Mouse (Mus musculus) liver, embryonic 14.5 days (tissue): Measurements from ENCODE around the gene Mff. TPM values are rescaled to one million over a fixed set of nuclear protein-coding genes. Genes with fewer than 3 reads are reported as not detected.

Source experiments
- ATAC-seq: fragments of 200-750 bp; cut with Nextera tagmentation; 2 replicates; pipeline ENCODE4 v1.8.0; 2017; ENCODE audit warnings: moderate number of reproducible peaks, mild to moderate bottlenecking, moderate library complexity; ENCODE audit not compliant: insufficient read depth
- DNase-seq, 3 experiments: peaks; one replicate each; pipeline ENCODE4 v3.0.0-alpha.2; 2012 to 2013; ENCODE audit warnings: low read depth in 3 of 3, low spot score in 3 of 3
- H3K27ac ChIP-seq: fragments of 300-500 bp; sonication (generic); 2 replicates; pipeline ENCODE4 v1.5.1; 2014; ENCODE audit warnings: moderate library complexity, mild to moderate bottlenecking, control low read depth, inconsistent platforms
- H3K27me3 ChIP-seq: fragments of 300-500 bp; sonication (generic); 2 replicates; pipeline ENCODE4 v1.6.1; 2014; ENCODE audit warnings: mild to moderate bottlenecking, low read length, moderate library complexity; ENCODE audit not compliant: control insufficient read depth, insufficient read depth
- H3K36me3 ChIP-seq: fragments of 300-500 bp; sonication (generic); replicated peaks from 2 replicates; pipeline ENCODE4 v1.6.1; 2014; ENCODE audit warnings: low read depth; ENCODE audit not compliant: control insufficient read depth, insufficient read depth
- H3K4me1 ChIP-seq, 2 experiments: fragments of 200-500 bp in 1 of 2; fragments of 300-500 bp in 1 of 2; sonication (generic) in 1 of 2; replicated peaks; 2 replicates each; pipeline ENCODE4 v1.6.1; 2012 to 2014; ENCODE audit warnings: antibody characterized with exemption in 1 of 2, inconsistent platforms in 1 of 2, low read length in 1 of 2; ENCODE audit not compliant: control insufficient read depth in 2 of 2, insufficient read depth in 2 of 2
- H3K4me2 ChIP-seq: fragments of 300-500 bp; sonication (generic); 2 replicates; pipeline ENCODE4 v1.6.1; 2014; ENCODE audit warnings: low read depth, mild to moderate bottlenecking, control low read depth, moderate library complexity
- H3K4me3 ChIP-seq, 2 experiments: fragments of 200-500 bp in 1 of 2; fragments of 300-500 bp in 1 of 2; sonication (generic) in 1 of 2; 2 replicates each; pipeline ENCODE4 v1.5.1; 2012 to 2014; ENCODE audit warnings: low read depth in 2 of 2, low read length in 2 of 2, mild to moderate bottlenecking in 2 of 2, control low read depth in 1 of 2, inconsistent platforms in 1 of 2, moderate library complexity in 1 of 2; ENCODE audit not compliant: insufficient read depth in 1 of 2
- H3K9ac ChIP-seq: fragments of 300-500 bp; sonication (generic); replicated peaks from 2 replicates; pipeline ENCODE4 v1.6.1; 2014; ENCODE audit warnings: mild to moderate bottlenecking, control low read depth, moderate library complexity
- H3K9me3 ChIP-seq: fragments of 300-500 bp; sonication (generic); 2 replicates; pipeline ENCODE4 v1.6.1; 2016; ENCODE audit warnings: low read length, mixed read lengths; ENCODE audit not compliant: control insufficient read depth
- CTCF ChIP-seq: IDR thresholded peaks from 2 replicates; pipeline ENCODE4 v1.5.1; 2016; ENCODE audit warnings: antibody characterized with exemption, low read depth, control low read depth
- EP300 ChIP-seq: IDR thresholded peaks from 2 replicates; pipeline ENCODE4 v1.6.1; 2016; ENCODE audit warnings: antibody characterized with exemption, low read depth
- WGBS: fragments of 180-500 bp; shearing (Covaris S2); extraction: QIAGEN DNeasy Blood & Tissue Kit; methylation state at CpG from one replicate; pipeline ENCODE4 v1.1.7; 2014; ENCODE audit not compliant: insufficient replicate concordance; 5-methylcytosine and 5-hydroxymethylcytosine counted together
- polyA plus RNA-seq, 2 experiments: library from polyadenylated mRNA; depleted of rRNA in 1 of 2; stranded (reverse) in 1 of 2; unstranded in 1 of 2; fragments of >200 nt; fragmentation: Nextera tagmentation in 1 of 2; extraction: Ambion mirVana in 1 of 2; gene quantifications; 2 replicates each; pipeline versions ENCODE4 v1.2.1 to v1.2.3; 2012 to 2014

The Mff gene
- polyA plus RNA-seq (2012; rRNA removed) (47.9 and 82.1 TPM in 2 replicates), polyA plus RNA-seq (2014; fragmentation: Nextera tagmentation; extraction: Ambion mirVana) (193 and 197 TPM in 2 replicates)

- peak within 1 kb of the TSS; percentile 92 for H3K9ac ChIP-seq
- H3K36me3 ChIP-seq = peaks cover 19% of the 10 kb centered on the region
- peaks cover 13 to 19% of the 10 kb centered on the region in 2 experiments for H3K4me1 ChIP-seq
- H3K27me3 ChIP-seq = no peaks in the 10 kb centered on the region; the same call in 1 of the 2 replicates
- 7% methylated on average over 38 of the region's 38 CpGs for WGBS
- peak within 1 kb of the TSS; percentile 88 for H3K4me2 ChIP-seq
- TF ChIP-seq EP300 = peak; percentile 47; the same call in 1 of the 2 replicates
- no peak for TF ChIP-seq CTCF
- ATAC-seq (peak; percentile 97), DNase-seq (peak; percentile 91 to 93 (median 92))
- peak within 1 kb of the TSS; percentile 78 to 91 for H3K4me3 ChIP-seq
- peak within 1 kb of the TSS; percentile 87 for H3K27ac ChIP-seq
- no peaks in the 10 kb centered on the region for H3K9me3 ChIP-seq
Measured at GRCm38 (mm10) chr1:82724339-82725025, at the start of gene Mff. Gene Mff, plus strand, starts transcription at chr1:82724890.

- no peak overlapping the region for H3K9ac ChIP-seq
- ATAC-seq = peak; percentile 68; the same call in 1 of the 2 replicates
- TF ChIP-seq CTCF = no peak
- TF ChIP-seq EP300 = peak; percentile 41; the same call in 1 of the 2 replicates
- peaks cover 0 to 8% of the 10 kb centered on the region in 2 experiments; a peak in 2 of 4 replicates for H3K4me1 ChIP-seq
- no peaks in the 10 kb centered on the region for H3K36me3 ChIP-seq
- no peaks in the 10 kb centered on the region for H3K9me3 ChIP-seq
- no peak overlapping the region for H3K27ac ChIP-seq
- no peak overlapping the region for H3K4me3 ChIP-seq
- no peak overlapping the region for H3K4me2 ChIP-seq
- 23% methylated on average over 5 of the region's 5 CpGs for WGBS
- DNase-seq = peak in 1 of 3 experiments; percentile 9
- H3K27me3 ChIP-seq = no peaks in the 10 kb centered on the region
Measured at GRCm38 (mm10) chr1:82686328-82686727, 38.4 kb upstream of the Mff start.

GRCm38 (mm10) chr1:82686866-82687265 lies 37.8 kb upstream of the Mff start:
- Histone ChIP-seq H3K27me3 (no peaks in the 10 kb centered on the region), H3K4me1 (peaks cover 0 to 8% of the 10 kb centered on the region in 2 experiments; a peak in 2 of 4 replicates), H3K4me2 (no peak overlapping the region), H3K36me3 (no peaks in the 10 kb centered on the region), H3K4me3 (no peak overlapping the region), H3K9ac (no peak overlapping the region), H3K27ac (no peak overlapping the region), H3K9me3 (no peaks in the 10 kb centered on the region)
- 41% methylated on average over 2 of the region's 2 CpGs for WGBS
- TF ChIP-seq CTCF = no peak
- TF ChIP-seq EP300 = no peak
- ATAC-seq (peak; percentile 74; the same call in 1 of the 2 replicates), DNase-seq (no peak)

GRCm38 (mm10) chr1:82687931-82688330 lies 36.8 kb upstream of the Mff start:
- Histone ChIP-seq H3K9ac (no peak overlapping the region), H3K4me2 (no peak overlapping the region), H3K4me3 (no peak overlapping the region), H3K4me1 (peaks cover 0 to 8% of the 10 kb centered on the region in 2 experiments; a peak in 2 of 4 replicates), H3K36me3 (no peaks in the 10 kb centered on the region), H3K27ac (no peak overlapping the region), H3K27me3 (no peaks in the 10 kb centered on the region), H3K9me3 (no peaks in the 10 kb centered on the region)
- TF ChIP-seq CTCF = no peak
- TF ChIP-seq EP300 = no peak
- ATAC-seq (no peak), DNase-seq (no peak)
- WGBS = 78% methylated on average over 6 of the region's 6 CpGs

GRCm38 (mm10) chr1:82695915-82696314 lies 28.8 kb upstream of the Mff start:
- H3K4me1 ChIP-seq = no peaks in the 10 kb centered on the region
- no peak for DNase-seq
- WGBS = 51% methylated on average over 3 of the region's 3 CpGs
- no peak overlapping the region for H3K9ac ChIP-seq
- no peaks in the 10 kb centered on the region for H3K36me3 ChIP-seq
- no peaks in the 10 kb centered on the region for H3K9me3 ChIP-seq
- no peak overlapping the region for H3K4me3 ChIP-seq
- H3K27ac ChIP-seq = no peak overlapping the region
- H3K4me2 ChIP-seq = no peak overlapping the region
- no peak for ATAC-seq
- TF ChIP-seq EP300 = no peak
- no peak for TF ChIP-seq CTCF
- H3K27me3 ChIP-seq = no peaks in the 10 kb centered on the region
